Mouse (Mus musculus): ENCODE measurements around the gene Xrra1. TPM values are rescaled to one million over a fixed set of nuclear protein-coding genes. Genes with fewer than 3 reads are reported as not detected.

Xrra1 gene
- total RNA-seq, 2 experiments from 2014 or later, result 0.97 TPM

Other genes with a start within 250 kb of the Xrra1 start
- gene Tpbgl, start 232.0 kb upstream of the Xrra1 start, total RNA-seq (2021), result 1 to 10 TPM; 3.7 to 4.6 TPM
- gene Slco2b1, start 147.8 kb upstream of the Xrra1 start, total RNA-seq (2021), result 10 to 100 TPM; 15.9 to 16.6 TPM
- gene Olfr520, start 128.8 kb upstream of the Xrra1 start, total RNA-seq (2021), result not detected
- gene Olfr521, start 95.6 kb upstream of the Xrra1 start, total RNA-seq (2021), result not detected
- 1 to 10 TPM; 2.5 to 3.2 TPM for gene Neu3, start 30.7 kb upstream of the Xrra1 start, total RNA-seq (2021)
- gene Spcs2, start 4.3 kb downstream of the Xrra1 start, total RNA-seq (2021), result 10 to 100 TPM; 81.7 to 94.3 TPM
- gene Rnf169, start 121.3 kb downstream of the Xrra1 start, total RNA-seq (2021), result 10 to 100 TPM; 39.3 to 52.1 TPM
- gene Chrdl2, start 147.1 kb downstream of the Xrra1 start, total RNA-seq (2021), result under 1 TPM in 1 of 2 experiments, not detected in 1; 0.32 TPM

Measured in left cerebral cortex, postnatal 14 days (tissue).